Mouse (Mus musculus) embryonic fibroblast, embryonic 13.5 days (primary cell): ENCODE data around the gene Tmem192.

Experiments used
- CTCF ChIP-seq: IDR thresholded peaks from 2 replicates; pipeline ENCODE4 v1.5.1; 2011; ENCODE audit warnings: mild to moderate bottlenecking, control low read depth, low read length, moderate library complexity, borderline replicate concordance; ENCODE audit not compliant: insufficient read depth
- POLR2A ChIP-seq: IDR thresholded peaks from 2 replicates; pipeline ENCODE4 v1.6.1; 2011; ENCODE audit warnings: low read depth, mild to moderate bottlenecking, control low read depth, low read length, moderate library complexity

DNA sequence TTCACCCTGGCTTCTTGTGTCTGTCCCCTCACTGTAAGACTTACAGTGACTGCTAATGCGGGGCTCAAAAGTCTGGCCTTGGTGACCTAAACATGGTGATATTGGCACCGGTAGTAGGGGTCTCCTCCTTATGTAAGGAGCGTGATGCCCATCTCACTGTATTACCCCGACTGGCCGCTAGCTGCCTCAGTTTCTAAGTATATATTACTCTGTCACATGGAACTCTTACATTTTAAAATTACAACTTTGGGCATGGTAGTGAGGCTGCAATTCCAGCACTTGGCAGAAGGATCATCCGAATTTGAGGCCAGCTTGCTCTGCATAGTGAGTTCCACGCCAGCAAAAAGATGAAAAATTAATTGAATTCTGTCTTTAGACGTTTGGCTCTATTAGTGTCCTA, 6.0 kb upstream of the Tmem192 start:
- TF ChIP-seq CTCF (no peak), POLR2A (no peak)
